Mouse (Mus musculus) Patski (cell line): ENCODE measurements at regions not wholly inside any gene's neighbourhood (a gene's known extent, or its start where the extent isn't known, plus 50 kb on each side); places are given as distances from the start of the nearest gene placed in this dataset.

Experiments used
- ATAC-seq: fragments of 100-300 bp; one replicate; pipeline ENCODE4 v1.8.0; 2021
- CTCF ChIA-PET: fragments of 350-600 bp; sonication (Branson Sonifier 250); formaldehyde crosslinking; loops from one replicate; lab custom pipeline; 2022; ENCODE audit warnings: inconsistent platforms; lab: Charles Lee
- POLR2A ChIA-PET: fragments of 350-600 bp; sonication (Branson Sonifier 250); formaldehyde crosslinking; loops from one replicate; lab custom pipeline; 2022; ENCODE audit warnings: antibody characterized with exemption, inconsistent platforms; lab: Charles Lee
- DNase-seq: peaks from one replicate; pipeline ENCODE4 v3.0.0-alpha.2; 2011; ENCODE audit warnings: low read depth, low spot score
- H3K27me3 ChIP-seq: fragments of 371-371 bp; one replicate; pipeline ENCODE4 v1.5.1; 2021
- CTCF ChIP-seq: fragments of 100-300 bp; IDR thresholded peaks from one replicate; pipeline ENCODE4 v1.5.1; 2021
- in situ Hi-C: fragments of 300-500 bp; cut with MboI; formaldehyde crosslinking; loops from 3 replicates; pipeline ENCODE4 v1.11.1; 2018; ENCODE audit warnings: low pct_unique_long_range_greater_than_20kb, mixed read lengths

DNA sequence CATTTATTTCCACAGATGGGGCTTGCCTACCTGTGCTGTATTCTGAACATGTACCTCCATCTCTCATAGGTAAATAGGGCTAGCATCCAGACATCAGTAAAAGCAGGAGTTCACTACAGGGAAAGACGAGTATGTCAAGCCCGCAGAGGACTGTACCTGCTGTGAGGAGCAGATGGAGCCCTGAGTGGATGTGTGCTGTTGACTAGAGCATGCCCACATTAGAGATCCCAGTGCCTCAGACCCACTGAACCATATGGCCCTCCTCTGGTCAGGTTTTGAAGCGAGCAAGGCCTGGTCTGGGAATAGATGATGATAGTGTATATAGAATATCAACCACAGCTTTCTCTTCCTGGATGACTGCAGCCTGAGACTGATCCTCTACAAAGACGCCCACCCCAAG, 394.7 kb upstream of the Hs6st1 start:
- POLR2A ChIA-PET = no interaction called here
- DNase-seq (no peak), ATAC-seq (no peak)
- in situ Hi-C loops = no loop called here
- CTCF ChIA-PET = no interaction called here
- no peaks in the 10 kb centered on the region for H3K27me3 ChIP-seq
- TF ChIP-seq CTCF = no peak

- in situ Hi-C loops = no loop called here
- ATAC-seq = no peak
- DNase-seq = no peak
- ChIA-PET CTCF (no interaction called here), POLR2A (no interaction called here)
- no peak for TF ChIP-seq CTCF
- no peaks in the 10 kb centered on the region for H3K27me3 ChIP-seq
These were observed 394.2 kb upstream of the Hs6st1 start for GRCm38 (mm10) chr1:35673992-35674391.

DNA sequence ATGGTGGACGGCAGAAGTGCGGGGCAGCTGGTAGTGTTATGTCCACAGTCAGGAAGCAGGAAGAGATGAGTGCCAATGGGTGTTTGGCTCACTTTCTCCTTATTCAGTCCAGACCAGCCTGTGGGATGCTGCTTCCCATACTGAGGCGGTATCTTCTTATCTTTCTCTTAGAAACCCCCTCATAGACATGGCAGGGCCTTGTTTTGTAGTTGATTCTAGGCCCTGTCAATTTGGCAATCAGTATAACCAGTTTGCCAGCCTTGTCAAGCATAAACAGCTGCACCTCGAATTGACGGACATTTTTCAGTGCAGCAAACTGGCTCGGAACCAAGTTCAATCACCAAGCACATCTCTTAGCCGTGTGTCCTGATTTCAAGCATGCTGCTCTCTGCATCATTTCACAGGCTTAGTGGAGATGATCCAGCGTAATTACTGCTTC, 385.7 kb upstream of the Hs6st1 start:
- DNase-seq = no peak
- ChIA-PET CTCF (interaction anchor here (0.8 kb wide), 1 partner anchor 294 kb away, joined by 3 read pairs; no protein-coding TSS in a partner anchor), POLR2A (no interaction called here)
- ATAC-seq = no peak
- no peaks in the 10 kb centered on the region for H3K27me3 ChIP-seq
- TF ChIP-seq CTCF = no peak
- in situ Hi-C loops = loop anchor here (10.0 kb wide), 1 partner anchor 382 kb away; the partner anchor contains the start of gene Hs6st1

- ATAC-seq = peak; percentile 96
- CTCF ChIA-PET = interaction anchor here (0.7 kb wide), 1 partner anchor 371 kb away, joined by 3 read pairs; no protein-coding TSS in a partner anchor
- DNase-seq = peak; percentile 92
- no peaks in the 10 kb centered on the region for H3K27me3 ChIP-seq
- POLR2A ChIA-PET = no interaction called here
- TF ChIP-seq CTCF = no peak
- in situ Hi-C loops = loop anchor here (10.0 kb wide), 1 partner anchor 379 kb away; the partner anchor contains the start of gene Hs6st1
These were observed 382.5 kb upstream of the Hs6st1 start for GRCm38 (mm10) chr1:35685651-35686050.

DNA sequence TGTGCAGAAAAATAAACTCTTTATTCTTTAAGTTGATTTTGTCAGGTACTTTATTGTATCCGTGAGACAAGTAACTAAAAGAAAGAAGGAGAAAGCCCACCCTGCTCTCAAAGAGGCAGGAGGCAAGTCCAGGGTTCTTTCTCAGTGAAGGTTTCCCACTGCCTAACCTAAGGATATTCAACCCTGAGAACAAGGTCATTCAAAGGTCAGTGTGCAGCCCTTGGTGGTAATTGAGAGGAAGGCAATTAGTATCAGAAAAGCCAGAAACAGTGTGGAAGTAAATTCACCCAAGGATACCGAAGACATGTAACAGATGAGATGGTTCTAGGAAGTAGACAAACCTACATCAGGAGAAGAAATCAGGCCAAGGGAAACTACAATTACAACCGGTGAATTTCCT, 373.9 kb upstream of the Hs6st1 start:
- ATAC-seq = no peak
- peaks cover 7% of the 10 kb centered on the region for H3K27me3 ChIP-seq
- ChIA-PET CTCF (no interaction called here), POLR2A (no interaction called here)
- no peak for DNase-seq
- TF ChIP-seq CTCF = no peak
- in situ Hi-C loops = no loop called here

DNA sequence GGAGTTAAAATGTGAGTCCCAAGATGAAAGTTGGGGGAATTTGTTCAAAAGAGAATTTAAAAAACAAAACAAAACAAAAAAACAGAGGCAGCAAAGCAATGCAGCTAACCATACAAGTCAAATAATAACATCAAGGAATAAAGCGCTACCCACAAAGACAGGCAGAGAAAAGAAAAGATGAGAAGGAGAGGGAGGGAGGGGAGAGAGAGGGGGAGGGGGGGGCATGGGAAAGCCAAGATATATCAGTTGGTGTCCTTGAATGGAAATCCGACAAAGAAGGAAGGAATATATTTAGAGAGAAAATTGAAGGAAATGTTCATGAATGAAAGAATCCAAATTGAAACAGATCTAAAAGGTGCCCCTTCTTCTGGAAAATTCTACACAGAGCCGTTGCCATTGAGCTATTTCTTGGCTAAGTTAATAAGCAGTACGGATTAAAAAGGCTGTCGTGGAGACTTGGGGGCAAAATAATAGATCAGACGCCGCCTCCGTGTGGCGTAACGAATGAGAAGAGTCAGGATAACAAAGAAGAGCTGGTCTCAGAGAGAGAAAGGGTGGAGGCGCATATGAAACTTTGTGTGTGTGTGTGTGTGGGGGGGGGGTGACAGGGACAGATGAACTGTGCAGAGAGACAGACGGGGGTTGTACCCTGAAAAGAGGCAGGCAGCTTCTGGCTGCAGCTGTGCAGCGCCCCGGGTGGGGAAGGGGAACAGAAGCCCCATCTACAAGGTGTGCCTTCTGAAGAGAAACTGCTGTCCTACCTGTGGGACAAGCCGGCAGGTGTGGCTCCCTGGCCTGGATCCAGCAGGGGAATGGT, 373.2 kb upstream of the Hs6st1 start:
- H3K27me3 ChIP-seq = peaks cover 7% of the 10 kb centered on the region
- CTCF ChIA-PET = no interaction called here
- DNase-seq (no peak), ATAC-seq (no peak)
- in situ Hi-C loops = no loop called here
- POLR2A ChIA-PET = interaction anchor here (0.5 kb wide), 1 partner anchor 550 kb away, joined by 4 read pairs; the partner anchor contains the start of gene Uggt1
- no peak for TF ChIP-seq CTCF

- H3K27me3 ChIP-seq = peaks cover 7% of the 10 kb centered on the region
- DNase-seq (no peak), ATAC-seq (no peak)
- ChIA-PET POLR2A (no interaction called here), CTCF (no interaction called here)
- in situ Hi-C loops = no loop called here
- no peak for TF ChIP-seq CTCF
These were observed 371.0 kb upstream of the Hs6st1 start for GRCm38 (mm10) chr1:35697218-35697617.

DNA sequence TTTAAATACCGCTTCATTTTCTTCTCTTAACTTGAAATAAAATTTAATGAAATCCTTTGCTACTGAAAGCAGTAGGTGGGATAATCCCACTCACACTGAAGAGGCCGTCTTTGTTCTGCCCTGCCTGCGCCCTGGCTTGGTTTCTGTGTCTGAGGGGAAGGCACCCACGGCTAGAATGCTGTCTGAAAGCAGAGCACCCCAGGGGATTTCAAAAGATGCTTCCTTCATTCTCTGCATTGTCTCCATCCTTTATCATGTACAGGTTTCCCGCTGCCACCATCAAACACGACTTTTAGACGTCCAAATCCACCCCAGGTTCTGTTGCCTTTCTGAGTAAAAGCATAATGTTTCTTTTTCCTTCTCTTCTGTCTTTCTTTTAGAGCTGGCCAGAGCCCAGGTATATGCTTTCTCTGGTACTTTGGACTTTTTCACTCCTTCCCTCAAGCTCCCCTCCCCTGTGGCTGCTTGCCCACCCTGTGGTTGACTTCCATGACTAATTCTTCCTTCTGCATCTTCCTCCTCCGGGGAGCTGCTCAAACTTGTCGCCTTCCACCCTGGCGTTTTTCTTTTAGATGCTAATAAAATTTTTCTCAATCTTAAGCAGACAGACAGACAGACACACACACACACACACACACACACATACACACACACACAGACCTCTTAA, 370.2 kb upstream of the Hs6st1 start:
- in situ Hi-C loops = no loop called here
- CTCF ChIA-PET = no interaction called here
- DNase-seq = no peak
- ATAC-seq = no peak
- peaks cover 7% of the 10 kb centered on the region for H3K27me3 ChIP-seq
- POLR2A ChIA-PET = no interaction called here
- TF ChIP-seq CTCF = no peak

GRCm38 (mm10) chr1:35702585-35702984, 365.6 kb upstream of the Hs6st1 start:
- ChIA-PET CTCF (no interaction called here), POLR2A (no interaction called here)
- TF ChIP-seq CTCF = no peak
- no peak for ATAC-seq
- in situ Hi-C loops = no loop called here
- DNase-seq = no peak
- peaks cover 3% of the 10 kb centered on the region for H3K27me3 ChIP-seq

DNA sequence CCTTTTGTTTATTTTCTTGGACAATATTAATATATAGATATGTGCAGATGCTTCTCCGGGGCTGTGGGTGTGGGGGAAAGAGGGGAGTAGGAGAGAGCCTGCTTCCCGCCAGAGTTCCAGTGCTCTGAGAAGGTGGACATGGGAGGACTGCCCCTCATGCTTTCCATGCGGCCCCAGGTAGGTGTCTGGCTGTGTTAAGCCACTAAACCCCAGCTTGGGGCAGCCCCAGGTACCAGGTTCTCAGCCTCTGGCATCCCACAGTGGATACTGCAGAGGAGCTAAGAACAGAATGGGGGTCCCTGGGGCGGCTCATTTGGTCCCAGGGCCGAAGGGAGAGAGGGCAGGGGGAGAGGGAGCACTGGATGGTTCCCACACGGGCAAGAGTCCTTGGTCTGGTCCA, 361.9 kb upstream of the Hs6st1 start:
- ATAC-seq (no peak), DNase-seq (no peak)
- in situ Hi-C loops = no loop called here
- TF ChIP-seq CTCF = no peak
- ChIA-PET POLR2A (no interaction called here), CTCF (no interaction called here)
- no peaks in the 10 kb centered on the region for H3K27me3 ChIP-seq

- POLR2A ChIA-PET = no interaction called here
- H3K27me3 ChIP-seq = no peaks in the 10 kb centered on the region
- in situ Hi-C loops = no loop called here
- CTCF ChIA-PET = interaction anchor here (1.4 kb wide), 1 partner anchor 8 kb away, joined by 4 read pairs; no protein-coding TSS in a partner anchor
- DNase-seq (no peak), ATAC-seq (no peak)
- no peak for TF ChIP-seq CTCF
These were observed 359.9 kb upstream of the Hs6st1 start for GRCm38 (mm10) chr1:35708176-35708788.
